Mouse (Mus musculus) hindbrain, embryonic 11.5 days (tissue): ENCODE results near the gene Akap1. TPM values are rescaled to one million over a fixed set of nuclear protein-coding genes. Genes with fewer than 3 reads are reported as not detected.

Experiments
- ATAC-seq: fragments of 200-750 bp; cut with Nextera tagmentation; 2 replicates; pipeline ENCODE4 v1.8.0; 2017; ENCODE audit warnings: mild to moderate bottlenecking, moderate TSS enrichment, moderate library complexity; ENCODE audit not compliant: low FRiP score
- DNase-seq: peaks from one replicate; pipeline ENCODE4 v3.0.0-alpha.2; 2015; ENCODE audit warnings: low spot score
- H3K27ac ChIP-seq: fragments of 300-500 bp; sonication (generic); 2 replicates; pipeline ENCODE4 v1.5.1; 2014; ENCODE audit warnings: mild to moderate bottlenecking, low read depth, low read length
- H3K27me3 ChIP-seq: fragments of 300-500 bp; sonication (generic); 2 replicates; pipeline ENCODE4 v1.6.1; 2014; ENCODE audit warnings: mild to moderate bottlenecking, low read length, moderate library complexity, mixed read lengths; ENCODE audit not compliant: control insufficient read depth, insufficient read depth
- H3K36me3 ChIP-seq: fragments of 300-500 bp; sonication (generic); 2 replicates; pipeline ENCODE4 v1.6.1; 2014; ENCODE audit warnings: mild to moderate bottlenecking, low read length, moderate library complexity, mixed read lengths; ENCODE audit not compliant: control insufficient read depth, insufficient read depth
- H3K4me1 ChIP-seq: fragments of 300-500 bp; sonication (generic); replicated peaks from 2 replicates; pipeline ENCODE4 v1.6.1; 2014; ENCODE audit warnings: low read length, mixed read lengths; ENCODE audit not compliant: control insufficient read depth, insufficient read depth
- H3K4me2 ChIP-seq: fragments of 300-500 bp; sonication (generic); replicated peaks from 2 replicates; pipeline ENCODE4 v1.6.1; 2014; ENCODE audit warnings: mild to moderate bottlenecking, low read depth, low read length
- H3K4me3 ChIP-seq: fragments of 300-500 bp; sonication (generic); 2 replicates; pipeline ENCODE4 v1.5.1; 2014; ENCODE audit warnings: low read depth, low read length
- H3K9ac ChIP-seq: fragments of 300-500 bp; sonication (generic); 2 replicates; pipeline ENCODE4 v1.6.1; 2014; ENCODE audit warnings: low read depth, low read length
- H3K9me3 ChIP-seq: fragments of 300-500 bp; sonication (generic); 2 replicates; pipeline ENCODE4 v1.6.1; 2016; ENCODE audit warnings: low read length; ENCODE audit not compliant: control insufficient read depth
- WGBS: fragments of 180-500 bp; shearing (Covaris S2); extraction: QIAGEN DNeasy Blood & Tissue Kit; methylation state at CpG from one replicate; pipeline ENCODE4 v1.1.7; 2014; 5-methylcytosine and 5-hydroxymethylcytosine counted together
- polyA plus RNA-seq: library from polyadenylated mRNA; unstranded; fragments of >200 nt; fragmentation: Nextera tagmentation; extraction: Ambion mirVana; gene quantifications from 2 replicates; pipeline ENCODE4 v1.2.1, GENCODE M21; 2014

Gene Akap1
- polyA plus RNA-seq, 1 experiment from 2014 or later, result 14.0 TPM

- no peak overlapping the region for H3K4me2 ChIP-seq
- no peaks in the 10 kb centered on the region for H3K4me1 ChIP-seq
- no peak for ATAC-seq
- H3K4me3 ChIP-seq, result no peak overlapping the region
- H3K36me3 ChIP-seq, result peaks cover 4% of the 10 kb centered on the region; the same call in 1 of the 2 replicates
- H3K27me3 ChIP-seq, result no peaks in the 10 kb centered on the region
- H3K9me3 ChIP-seq, result no peaks in the 10 kb centered on the region
- DNase-seq, result peak; percentile 64
- H3K9ac ChIP-seq, result no peak overlapping the region
- no peak overlapping the region for H3K27ac ChIP-seq
- WGBS, result 91% methylated on average over 2 of the region's 2 CpGs
Measured at GRCm38 (mm10) chr11:88830257-88830804, 34.1 kb downstream of the Akap1 start.

- H3K9me3 ChIP-seq, result no peaks in the 10 kb centered on the region
- H3K4me3 ChIP-seq, result no peak overlapping the region
- H3K27me3 ChIP-seq, result no peaks in the 10 kb centered on the region
- no peak overlapping the region for H3K27ac ChIP-seq
- no peak for ATAC-seq
- DNase-seq, result no peak
- H3K9ac ChIP-seq, result no peak overlapping the region
- H3K4me1 ChIP-seq, result no peaks in the 10 kb centered on the region
- peaks cover 4% of the 10 kb centered on the region; the same call in 1 of the 2 replicates for H3K36me3 ChIP-seq
- H3K4me2 ChIP-seq, result no peak overlapping the region
Measured at GRCm38 (mm10) chr11:88828528-88828927, 35.9 kb downstream of the Akap1 start.

GRCm38 (mm10) chr11:88825909-88826308 is 38.5 kb downstream of the Akap1 start:
- DNase-seq (no peak), ATAC-seq (no peak)
- Histone ChIP-seq H3K4me3 (no peak overlapping the region), H3K27ac (no peak overlapping the region), H3K4me1 (peaks cover 5% of the 10 kb centered on the region), H3K27me3 (no peaks in the 10 kb centered on the region), H3K9me3 (no peaks in the 10 kb centered on the region), H3K36me3 (no peaks in the 10 kb centered on the region), H3K9ac (no peak overlapping the region), H3K4me2 (no peak overlapping the region)
- WGBS, result 54% methylated on average over 7 of the region's 7 CpGs

- no peak overlapping the region for H3K27ac ChIP-seq
- peaks cover 5% of the 10 kb centered on the region for H3K4me1 ChIP-seq
- no peaks in the 10 kb centered on the region for H3K36me3 ChIP-seq
- ATAC-seq (peak; percentile 69), DNase-seq (peak; percentile 92)
- H3K9me3 ChIP-seq, result no peaks in the 10 kb centered on the region
- no peak overlapping the region; the same call in 1 of the 2 replicates for H3K9ac ChIP-seq
- peak overlapping the region; percentile 17; the same call in 1 of the 2 replicates for H3K4me3 ChIP-seq
- H3K4me2 ChIP-seq, result peak overlapping the region; percentile 35
- 3% methylated on average over 7 of the region's 7 CpGs for WGBS
- no peaks in the 10 kb centered on the region for H3K27me3 ChIP-seq
Measured at GRCm38 (mm10) chr11:88822991-88823390, 41.4 kb downstream of the Akap1 start.

GRCm38 (mm10) chr11:88822526-88822925 is 41.9 kb downstream of the Akap1 start:
- peak; percentile 52 for DNase-seq
- 14% methylated on average over 5 of the region's 5 CpGs for WGBS
- 0 out of 2 replicates have a peak overlapping the region, but pooled peaks have one; percentile 11 for H3K27ac ChIP-seq
- no peak overlapping the region; the same call in 1 of the 2 replicates for H3K9ac ChIP-seq
- H3K9me3 ChIP-seq, result no peaks in the 10 kb centered on the region
- H3K27me3 ChIP-seq, result no peaks in the 10 kb centered on the region
- peak overlapping the region; percentile 17; the same call in 1 of the 2 replicates for H3K4me3 ChIP-seq
- no peaks in the 10 kb centered on the region for H3K36me3 ChIP-seq
- peak overlapping the region; percentile 35 for H3K4me2 ChIP-seq
- peaks cover 5% of the 10 kb centered on the region for H3K4me1 ChIP-seq
- peak; percentile 46 for ATAC-seq

GRCm38 (mm10) chr11:88820742-88821576 is 43.4 kb downstream of the Akap1 start:
- ATAC-seq (peak; percentile 52; the same call in 1 of the 2 replicates), DNase-seq (peak; percentile 64)
- no peaks in the 10 kb centered on the region for H3K36me3 ChIP-seq
- H3K4me3 ChIP-seq, result no peak overlapping the region
- H3K27ac ChIP-seq, result peak overlapping the region; percentile 65
- H3K27me3 ChIP-seq, result no peaks in the 10 kb centered on the region
- WGBS, result 11% methylated on average over 24 of the region's 24 CpGs
- H3K9me3 ChIP-seq, result no peaks in the 10 kb centered on the region
- H3K4me2 ChIP-seq, result 0 out of 2 replicates have a peak overlapping the region, but pooled peaks have one; percentile 11
- peaks cover 5% of the 10 kb centered on the region for H3K4me1 ChIP-seq
- H3K9ac ChIP-seq, result peak overlapping the region; percentile 20; the same call in 1 of the 2 replicates

GRCm38 (mm10) chr11:88820253-88820652 is 44.1 kb downstream of the Akap1 start:
- H3K9ac ChIP-seq, result peak overlapping the region; percentile 12; the same call in 1 of the 2 replicates
- peaks cover 5% of the 10 kb centered on the region for H3K4me1 ChIP-seq
- H3K4me2 ChIP-seq, result no peak overlapping the region
- no peak for ATAC-seq
- H3K27me3 ChIP-seq, result no peaks in the 10 kb centered on the region
- H3K27ac ChIP-seq, result peak overlapping the region; percentile 65
- no peaks in the 10 kb centered on the region for H3K9me3 ChIP-seq
- WGBS, result 5% methylated on average over 6 of the region's 6 CpGs
- peak; percentile 36 for DNase-seq
- no peak overlapping the region for H3K4me3 ChIP-seq
- no peaks in the 10 kb centered on the region for H3K36me3 ChIP-seq

- Histone ChIP-seq H3K36me3 (no peaks in the 10 kb centered on the region), H3K27ac (no peak overlapping the region), H3K27me3 (no peaks in the 10 kb centered on the region), H3K4me2 (no peak overlapping the region), H3K9ac (no peak overlapping the region), H3K9me3 (no peaks in the 10 kb centered on the region), H3K4me3 (no peak overlapping the region), H3K4me1 (peaks cover 5% of the 10 kb centered on the region)
- ATAC-seq, result no peak
- WGBS, result 76% methylated on average over 5 of the region's 5 CpGs
- no peak for DNase-seq
Measured at GRCm38 (mm10) chr11:88817061-88817460, 47.3 kb downstream of the Akap1 start.
